Mouse (Mus musculus): ENCODE measurements around the gene Pde4d. TPM values are rescaled to one million over a fixed set of nuclear protein-coding genes. Genes with fewer than 3 reads are reported as not detected.
"Not testable (repeated sequence)": the region's sequence is repeated elsewhere in the genome, so short reads cannot be mapped to it uniquely, and the experiment has no call there.

Gene Pde4d
- polyA plus RNA-seq, 1 experiment from 2014 or later, result 14.9 TPM

GRCm38 (mm10) chr13:109902460-109902854 is 1452.7 kb downstream of the Pde4d start:
- H3K27me3 ChIP-seq (ENCODE audit: control insufficient read depth, insufficient read depth, low read depth, low read length); H3K9me3 ChIP-seq (ENCODE audit: control insufficient read depth, low read length); H3K36me3 ChIP-seq (ENCODE audit: control insufficient read depth, insufficient read depth, low read length): not testable (repeated sequence)
- H3K4me2 ChIP-seq (ENCODE audit: low read depth, low read length), result peak overlapping the region; percentile 94
- H3K4me1 ChIP-seq (replicated peaks; ENCODE audit: control insufficient read depth, insufficient read depth, low read length), result peaks cover 23% of the 10 kb centered on the region
- H3K27ac ChIP-seq (ENCODE audit: low read length), result peak overlapping the region; percentile 66; the same call in 1 of the 2 replicates
- peak; percentile 75 for ATAC-seq (ENCODE audit: low read depth)
- under 1% methylated on average over 28 of the region's 28 CpGs for WGBS
- H3K4me3 ChIP-seq (ENCODE audit: low read length), result peak overlapping the region; percentile 76
- peak overlapping the region; percentile 77 for H3K9ac ChIP-seq (ENCODE audit: low read length)

GRCm38 (mm10) chr13:109902855-109903763 is 1453.4 kb downstream of the Pde4d start:
- Histone ChIP-seq H3K36me3 (ENCODE audit: control insufficient read depth, insufficient read depth, low read length) (no peaks in the 10 kb centered on the region), H3K4me3 (ENCODE audit: low read length) (peak overlapping the region; percentile 76), H3K27me3 (ENCODE audit: control insufficient read depth, insufficient read depth, low read depth, low read length) (no peaks in the 10 kb centered on the region; the same call in 1 of the 2 replicates), H3K9ac (ENCODE audit: low read length) (peak overlapping the region; percentile 77), H3K4me2 (ENCODE audit: low read depth, low read length) (peak overlapping the region; percentile 94), H3K4me1 (replicated peaks; ENCODE audit: control insufficient read depth, insufficient read depth, low read length) (peaks cover 23% of the 10 kb centered on the region), H3K9me3 (ENCODE audit: control insufficient read depth, low read length) (no peaks in the 10 kb centered on the region), H3K27ac (ENCODE audit: low read length) (peak overlapping the region; percentile 66)
- ATAC-seq (ENCODE audit: low read depth), result peak; percentile 88
- WGBS, result 1% methylated on average over 88 of the region's 91 CpGs

- peak overlapping the region; percentile 94 for H3K4me2 ChIP-seq (ENCODE audit: low read depth, low read length)
- H3K27me3 ChIP-seq (ENCODE audit: control insufficient read depth, insufficient read depth, low read depth, low read length), result no peaks in the 10 kb centered on the region; the same call in 1 of the 2 replicates
- 0 out of 2 replicates have a peak, but pooled peaks have one; percentile 1 for ATAC-seq (ENCODE audit: low read depth)
- peaks cover 23% of the 10 kb centered on the region for H3K4me1 ChIP-seq (replicated peaks; ENCODE audit: control insufficient read depth, insufficient read depth, low read length)
- no peaks in the 10 kb centered on the region for H3K36me3 ChIP-seq (ENCODE audit: control insufficient read depth, insufficient read depth, low read length)
- peak overlapping the region; percentile 76 for H3K4me3 ChIP-seq (ENCODE audit: low read length)
- H3K9ac ChIP-seq (ENCODE audit: low read length), result peak overlapping the region; percentile 77
- H3K27ac ChIP-seq (ENCODE audit: low read length), result no peak overlapping the region
- 33% methylated on average over 14 of the region's 14 CpGs for WGBS
- no peaks in the 10 kb centered on the region for H3K9me3 ChIP-seq (ENCODE audit: control insufficient read depth, low read length)
Measured at GRCm38 (mm10) chr13:109903764-109904510, 1454.2 kb downstream of the Pde4d start.

GRCm38 (mm10) chr13:109906342-109906888 is 1456.7 kb downstream of the Pde4d start:
- Histone ChIP-seq H3K9ac (ENCODE audit: low read length) (no peak overlapping the region), H3K27ac (ENCODE audit: low read length) (no peak overlapping the region), H3K27me3 (ENCODE audit: control insufficient read depth, insufficient read depth, low read depth, low read length) (no peaks in the 10 kb centered on the region), H3K36me3 (ENCODE audit: control insufficient read depth, insufficient read depth, low read length) (no peaks in the 10 kb centered on the region), H3K9me3 (ENCODE audit: control insufficient read depth, low read length) (no peaks in the 10 kb centered on the region), H3K4me2 (ENCODE audit: low read depth, low read length) (no peak overlapping the region), H3K4me3 (ENCODE audit: low read length) (no peak overlapping the region), H3K4me1 (replicated peaks; ENCODE audit: control insufficient read depth, insufficient read depth, low read length) (peaks cover 17% of the 10 kb centered on the region)
- ATAC-seq (ENCODE audit: low read depth), result no peak
- WGBS, result 66% methylated on average over 4 of the region's 4 CpGs

- Histone ChIP-seq H3K27me3 (ENCODE audit: control insufficient read depth, insufficient read depth, low read depth, low read length) (no peaks in the 10 kb centered on the region), H3K9me3 (ENCODE audit: control insufficient read depth, low read length) (no peaks in the 10 kb centered on the region), H3K27ac (ENCODE audit: low read length) (no peak overlapping the region), H3K9ac (ENCODE audit: low read length) (no peak overlapping the region), H3K4me2 (ENCODE audit: low read depth, low read length) (no peak overlapping the region), H3K4me3 (ENCODE audit: low read length) (no peak overlapping the region), H3K36me3 (ENCODE audit: control insufficient read depth, insufficient read depth, low read length) (no peaks in the 10 kb centered on the region), H3K4me1 (replicated peaks; ENCODE audit: control insufficient read depth, insufficient read depth, low read length) (peaks cover 12% of the 10 kb centered on the region)
- 30% methylated on average over 9 of the region's 9 CpGs for WGBS
- no peak for ATAC-seq (ENCODE audit: low read depth)
Measured at GRCm38 (mm10) chr13:109907634-109908033, 1457.9 kb downstream of the Pde4d start.

- H3K4me1 ChIP-seq (replicated peaks; ENCODE audit: control insufficient read depth, insufficient read depth, low read length), result peaks cover 11% of the 10 kb centered on the region
- H3K36me3 ChIP-seq (ENCODE audit: control insufficient read depth, insufficient read depth, low read length), result no peaks in the 10 kb centered on the region
- no peak overlapping the region for H3K4me3 ChIP-seq (ENCODE audit: low read length)
- H3K27ac ChIP-seq (ENCODE audit: low read length), result no peak overlapping the region
- no peaks in the 10 kb centered on the region for H3K9me3 ChIP-seq (ENCODE audit: control insufficient read depth, low read length)
- no peaks in the 10 kb centered on the region for H3K27me3 ChIP-seq (ENCODE audit: control insufficient read depth, insufficient read depth, low read depth, low read length)
- WGBS, result 53% methylated on average over 3 of the region's 3 CpGs
- ATAC-seq (ENCODE audit: low read depth), result no peak
- no peak overlapping the region for H3K9ac ChIP-seq (ENCODE audit: low read length)
- H3K4me2 ChIP-seq (ENCODE audit: low read depth, low read length), result no peak overlapping the region
Measured at GRCm38 (mm10) chr13:109908386-109908785, 1458.6 kb downstream of the Pde4d start.

GRCm38 (mm10) chr13:109909111-109909510 is 1459.4 kb downstream of the Pde4d start:
- 67% methylated on average over 8 of the region's 8 CpGs for WGBS
- H3K27ac ChIP-seq (ENCODE audit: low read length), result no peak overlapping the region
- no peak for ATAC-seq (ENCODE audit: low read depth)
- H3K9me3 ChIP-seq (ENCODE audit: control insufficient read depth, low read length), result no peaks in the 10 kb centered on the region
- H3K4me3 ChIP-seq (ENCODE audit: low read length), result no peak overlapping the region
- no peaks in the 10 kb centered on the region for H3K36me3 ChIP-seq (ENCODE audit: control insufficient read depth, insufficient read depth, low read length)
- no peak overlapping the region for H3K4me2 ChIP-seq (ENCODE audit: low read depth, low read length)
- H3K9ac ChIP-seq (ENCODE audit: low read length), result no peak overlapping the region
- peaks cover 4% of the 10 kb centered on the region for H3K4me1 ChIP-seq (replicated peaks; ENCODE audit: control insufficient read depth, insufficient read depth, low read length)
- H3K27me3 ChIP-seq (ENCODE audit: control insufficient read depth, insufficient read depth, low read depth, low read length), result no peaks in the 10 kb centered on the region

- H3K4me3 ChIP-seq (ENCODE audit: low read length), result no peak overlapping the region
- H3K4me1 ChIP-seq (replicated peaks; ENCODE audit: control insufficient read depth, insufficient read depth, low read length), result 0 out of 2 replicates have a peak, but pooled peaks cover 3% of the 10 kb centered on the region
- H3K9me3 ChIP-seq (ENCODE audit: control insufficient read depth, low read length), result no peaks in the 10 kb centered on the region
- no peak for ATAC-seq (ENCODE audit: low read depth)
- H3K27ac ChIP-seq (ENCODE audit: low read length), result no peak overlapping the region
- H3K9ac ChIP-seq (ENCODE audit: low read length), result no peak overlapping the region
- H3K27me3 ChIP-seq (ENCODE audit: control insufficient read depth, insufficient read depth, low read depth, low read length), result no peaks in the 10 kb centered on the region
- no peak overlapping the region for H3K4me2 ChIP-seq (ENCODE audit: low read depth, low read length)
- WGBS, result 90% methylated on average over 8 of the region's 8 CpGs
- no peaks in the 10 kb centered on the region for H3K36me3 ChIP-seq (ENCODE audit: control insufficient read depth, insufficient read depth, low read length)
Measured at GRCm38 (mm10) chr13:109910915-109911314, 1461.2 kb downstream of the Pde4d start.

- WGBS, result 81% methylated on average over 4 of the region's 4 CpGs
- no peaks in the 10 kb centered on the region for H3K9me3 ChIP-seq (ENCODE audit: control insufficient read depth, low read length)
- 0 out of 2 replicates have a peak, but pooled peaks cover 3% of the 10 kb centered on the region for H3K4me1 ChIP-seq (replicated peaks; ENCODE audit: control insufficient read depth, insufficient read depth, low read length)
- H3K27ac ChIP-seq (ENCODE audit: low read length), result no peak overlapping the region
- no peak for ATAC-seq (ENCODE audit: low read depth)
- H3K27me3 ChIP-seq (ENCODE audit: control insufficient read depth, insufficient read depth, low read depth, low read length), result no peaks in the 10 kb centered on the region
- no peak overlapping the region for H3K9ac ChIP-seq (ENCODE audit: low read length)
- H3K36me3 ChIP-seq (ENCODE audit: control insufficient read depth, insufficient read depth, low read length), result no peaks in the 10 kb centered on the region
- H3K4me2 ChIP-seq (ENCODE audit: low read depth, low read length), result no peak overlapping the region
- no peak overlapping the region for H3K4me3 ChIP-seq (ENCODE audit: low read length)
Measured at GRCm38 (mm10) chr13:109912635-109913034, 1462.9 kb downstream of the Pde4d start.
